ENCODE assay signal across 18 mouse cellular contexts in the genomic region with DNA sequence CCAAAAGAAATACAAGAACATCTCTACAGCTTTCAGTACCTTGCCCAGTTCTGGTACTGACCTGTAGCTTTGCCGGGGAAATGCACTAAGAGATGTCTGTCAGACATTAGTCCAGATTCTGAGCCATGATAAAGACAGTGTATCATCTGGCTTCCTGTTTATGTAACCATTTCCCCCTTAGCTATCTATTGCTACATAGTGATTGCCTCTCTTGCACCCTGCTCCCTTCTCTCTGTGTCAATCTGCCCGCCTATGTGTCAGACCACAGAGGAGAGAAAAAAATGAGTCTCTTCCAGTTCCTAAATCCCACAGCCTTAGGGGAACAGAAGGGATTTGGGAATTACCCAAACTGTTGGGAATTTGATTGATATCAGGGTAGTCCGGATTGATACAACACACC. TPM values are rescaled to one million over a fixed set of nuclear protein-coding genes. Genes with fewer than 3 reads are reported as not detected.
A peak's percentile ranks its signal among the peaks of the same experiment; 100 is the strongest.
DNase-seq lines count a peak whose midpoint lies in the region; ATAC-seq lines count a peak whose summit lies in the region.
"Had no signal": no experiment of that assay in that cellular context is flagged by ENCODE, and none has a peak within 500 bp of the region (broad histone marks: within the 10 kb centered on the region; RNA-seq: fewer than 3 reads in every experiment).

No protein-coding gene starts in this region.

- no peak overlapping the region for H3K27ac ChIP-seq in liver, embryonic 11.5 days (ENCODE audit: low read depth, low read length)
- H3K27ac ChIP-seq in liver, embryonic 12.5 days, result no peak overlapping the region
- no peak overlapping the region for H3K27ac ChIP-seq in liver, embryonic 16.5 days (ENCODE audit: low read length)
- H3K27ac ChIP-seq: embryonic facial prominence, embryonic 12.5 days; forebrain, embryonic 15.5 days; hindbrain, embryonic 10.5 days; hindbrain, embryonic 14.5 days had no signal

- DNase-seq in liver, embryonic 11.5 days (ENCODE audit: low spot score), result no peak
- DNase-seq in cerebellum, adult 11 months, result no peak
- no peak for DNase-seq in thymus, postnatal 10 days (ENCODE audit: low spot score in 2 of 2)
- DNase-seq: adrenal gland, adult 2 months; adrenal gland, postnatal 25 days; cerebellum, adult 2 months; cerebellum, postnatal 10 days; embryo, embryonic 11 days; gastrocnemius, postnatal 14 days had no signal

- H3K9me3 ChIP-seq in liver, embryonic 11.5 days (ENCODE audit: control insufficient read depth, low read length), result no peaks in the 10 kb centered on the region
- H3K9me3 ChIP-seq in liver, embryonic 12.5 days (replicated peaks), result no peaks in the 10 kb centered on the region
- H3K9me3 ChIP-seq in liver, embryonic 16.5 days (replicated peaks; ENCODE audit: control insufficient read depth, low read length), result no peaks in the 10 kb centered on the region
- H3K9me3 ChIP-seq: embryonic facial prominence, embryonic 12.5 days; forebrain, embryonic 15.5 days; heart, embryonic 12.5 days; hindbrain, embryonic 10.5 days had no signal

- no peaks in the 10 kb centered on the region for H3K4me1 ChIP-seq in liver, embryonic 11.5 days (replicated peaks; ENCODE audit: control insufficient read depth, insufficient read depth, low read length)
- no peaks in the 10 kb centered on the region for H3K4me1 ChIP-seq in liver, embryonic 12.5 days
- H3K4me1 ChIP-seq in liver, embryonic 16.5 days (ENCODE audit: control insufficient read depth, low read depth, low read length), result no peaks in the 10 kb centered on the region
- H3K4me1 ChIP-seq: embryonic facial prominence, embryonic 12.5 days; forebrain, embryonic 15.5 days; heart, embryonic 12.5 days; hindbrain, embryonic 10.5 days had no signal

- no peaks in the 10 kb centered on the region for H3K27me3 ChIP-seq in liver, embryonic 11.5 days (replicated peaks; ENCODE audit: control insufficient read depth, insufficient read depth, low read length)
- no peaks in the 10 kb centered on the region for H3K27me3 ChIP-seq in liver, embryonic 12.5 days (replicated peaks)
- H3K27me3 ChIP-seq in liver, embryonic 16.5 days (ENCODE audit: control insufficient read depth, insufficient read depth, low read depth, low read length), result no peaks in the 10 kb centered on the region
- H3K27me3 ChIP-seq: embryonic facial prominence, embryonic 12.5 days; forebrain, embryonic 15.5 days; heart, embryonic 12.5 days had no signal

- 0 out of 2 replicates have a peak, but pooled peaks have one; percentile 10 for ATAC-seq in liver, embryonic 11.5 days (replicated peaks; ENCODE audit: low FRiP score)
- ATAC-seq in liver, embryonic 12.5 days, result no peak
- peak; percentile 77; the same call in 1 of the 2 replicates for ATAC-seq in common myeloid progenitor, adult 5-6 weeks (replicated peaks; ENCODE audit: low read depth, poor library complexity, severe bottlenecking)
- ATAC-seq in liver, embryonic 16.5 days (ENCODE audit: low read depth), result peak; percentile 59
- ATAC-seq: forebrain, embryonic 15.5 days had no signal

- H3K4me3 ChIP-seq in liver, embryonic 11.5 days (ENCODE audit: low read depth, low read length), result no peak overlapping the region
- no peak overlapping the region for H3K4me3 ChIP-seq in liver, embryonic 12.5 days
- no peak overlapping the region for H3K4me3 ChIP-seq in liver, embryonic 16.5 days (ENCODE audit: low read depth, low read length)
- H3K4me3 ChIP-seq: embryonic facial prominence, embryonic 12.5 days; forebrain, embryonic 15.5 days; heart, embryonic 12.5 days; hindbrain, embryonic 10.5 days had no signal

- no peak overlapping the region for H3K9ac ChIP-seq in liver, embryonic 11.5 days (ENCODE audit: low read depth, low read length)
- no peak overlapping the region for H3K9ac ChIP-seq in liver, embryonic 12.5 days
- H3K9ac ChIP-seq in liver, embryonic 16.5 days (ENCODE audit: low read depth, low read length), result no peak overlapping the region
- H3K9ac ChIP-seq: embryonic facial prominence, embryonic 12.5 days; forebrain, embryonic 15.5 days; heart, embryonic 12.5 days; hindbrain, embryonic 14.5 days had no signal

- 56% methylated on average over 3 of the region's 3 CpGs for WGBS in liver, embryonic 11.5 days
- 37% methylated on average over 3 of the region's 3 CpGs for WGBS in liver, embryonic 12.5 days (ENCODE audit: insufficient replicate concordance)
- WGBS in liver, embryonic 16.5 days (ENCODE audit: insufficient replicate concordance), result 30% methylated on average over 3 of the region's 3 CpGs

- H3K4me2 ChIP-seq in liver, embryonic 11.5 days, result no peak overlapping the region
- no peak overlapping the region for H3K4me2 ChIP-seq in liver, embryonic 12.5 days
- no peak overlapping the region for H3K4me2 ChIP-seq in liver, embryonic 16.5 days (ENCODE audit: low read depth, low read length)
- H3K4me2 ChIP-seq: embryonic facial prominence, embryonic 12.5 days; forebrain, embryonic 15.5 days; heart, embryonic 12.5 days; hindbrain, embryonic 14.5 days had no signal

- H3K36me3 ChIP-seq in liver, embryonic 11.5 days (ENCODE audit: control insufficient read depth, insufficient read depth, low read length), result no peaks in the 10 kb centered on the region
- no peaks in the 10 kb centered on the region for H3K36me3 ChIP-seq in liver, embryonic 12.5 days
- no peaks in the 10 kb centered on the region for H3K36me3 ChIP-seq in liver, embryonic 16.5 days (ENCODE audit: control insufficient read depth, insufficient read depth)
- H3K36me3 ChIP-seq: embryonic facial prominence, embryonic 12.5 days; forebrain, embryonic 15.5 days; heart, embryonic 12.5 days; hindbrain, embryonic 10.5 days had no signal

RNA-seq across cellular contexts. Expression of a gene that starts 52.2 kb away (rescaled TPM):
- 0.16 and 0.18 TPM in 2 replicates for polyA plus RNA-seq in liver, embryonic 11.5 days (2014; fragmentation: Nextera tagmentation; extraction: Ambion mirVana)
- 0.07 TPM in 1 of 2 replicates, not detected in the other for polyA plus RNA-seq in liver, embryonic 12.5 days (2016; fragmentation: Nextera tagmentation; extraction: Ambion mirVana)
- total RNA-seq in common myeloid progenitor, adult 5-6 weeks (2017), result not detected in 2 replicates
- not detected in 2 replicates for polyA plus RNA-seq in liver, embryonic 16.5 days (2015; fragmentation: Nextera tagmentation; extraction: Ambion mirVana)
- total RNA-seq: adrenal gland, postnatal 25 days; ES-E14 had no signal
